Comparison of ENCODE assay signal across 10 mouse cellular contexts in the genomic region with DNA sequence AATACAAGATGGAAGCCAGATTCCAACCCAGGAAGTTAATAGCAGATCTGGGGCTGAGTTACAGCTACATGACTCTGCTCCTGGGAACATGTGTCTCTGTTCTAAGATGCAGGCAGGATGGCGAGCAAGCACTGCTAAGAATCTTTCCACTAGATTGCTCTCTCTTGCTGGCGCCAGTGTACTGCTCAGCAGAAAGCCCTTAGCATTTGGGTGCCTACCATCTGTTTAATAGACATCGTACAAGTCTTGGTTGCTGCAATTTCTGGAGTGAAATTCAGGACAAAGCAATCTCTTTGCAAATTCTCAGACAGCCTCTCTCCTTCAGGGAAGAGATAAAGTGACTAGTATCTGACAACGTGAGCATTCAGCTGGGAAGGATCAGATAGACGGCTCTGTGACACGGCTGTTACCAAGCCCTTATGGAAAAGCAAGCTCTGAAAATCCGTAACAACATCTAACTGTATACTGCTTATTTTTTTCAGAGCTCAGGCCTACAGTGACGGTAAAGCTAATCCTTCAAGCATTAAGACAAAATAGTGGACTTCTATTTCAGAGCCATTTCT. TPM values are rescaled to one million over a fixed set of nuclear protein-coding genes. Genes with fewer than 3 reads are reported as not detected.
A peak's percentile ranks its signal among the peaks of the same experiment; 100 is the strongest.
DNase-seq lines count a peak whose midpoint lies in the region; ATAC-seq lines count a peak whose summit lies in the region.
"Had no signal": no experiment of that assay in that cellular context is flagged by ENCODE, and none has a peak within 500 bp of the region (broad histone marks: within the 10 kb centered on the region; RNA-seq: fewer than 3 reads in every experiment).

No protein-coding gene starts in this region.

- no peak overlapping the region for H3K9ac ChIP-seq in forebrain, embryonic 15.5 days (replicated peaks)
- no peak overlapping the region for H3K9ac ChIP-seq in forebrain, embryonic 11.5 days (ENCODE audit: low read length)
- H3K9ac ChIP-seq in limb, embryonic 12.5 days (replicated peaks): no peak overlapping the region
- H3K9ac ChIP-seq in hindbrain, embryonic 14.5 days: no peak overlapping the region

- H3K27ac ChIP-seq in forebrain, embryonic 15.5 days (replicated peaks): peak overlapping the region; percentile 56; the same call in 1 of the 2 replicates
- H3K27ac ChIP-seq in forebrain, embryonic 11.5 days (ENCODE audit: low read depth, low read length): no peak overlapping the region
- peak overlapping the region; percentile 78 for H3K27ac ChIP-seq in limb, embryonic 12.5 days
- no peak overlapping the region for H3K27ac ChIP-seq in limb, embryonic 10.5 days
- H3K27ac ChIP-seq in hindbrain, embryonic 14.5 days: peak overlapping the region; percentile 7; the same call in 1 of the 2 replicates

- H3K9me3 ChIP-seq in forebrain, embryonic 15.5 days: no peaks in the 10 kb centered on the region
- no peaks in the 10 kb centered on the region for H3K9me3 ChIP-seq in forebrain, embryonic 11.5 days (ENCODE audit: control insufficient read depth, low read length)
- no peaks in the 10 kb centered on the region for H3K9me3 ChIP-seq in limb, embryonic 12.5 days
- no peaks in the 10 kb centered on the region for H3K9me3 ChIP-seq in limb, embryonic 10.5 days (replicated peaks)
- no peaks in the 10 kb centered on the region for H3K9me3 ChIP-seq in hindbrain, embryonic 14.5 days (ENCODE audit: control insufficient read depth, low read length)

- H3K4me2 ChIP-seq in forebrain, embryonic 15.5 days (replicated peaks): no peak overlapping the region
- H3K4me2 ChIP-seq in forebrain, embryonic 11.5 days (ENCODE audit: low read depth, low read length, severe bottlenecking): no peak overlapping the region
- 0 out of 2 replicates have a peak overlapping the region, but pooled peaks have one; percentile 6 for H3K4me2 ChIP-seq in limb, embryonic 12.5 days
- H3K4me2 ChIP-seq in hindbrain, embryonic 14.5 days (replicated peaks): peak overlapping the region; percentile 90; the same call in 1 of the 2 replicates

- ATAC-seq in forebrain, embryonic 15.5 days (replicated peaks): no peak
- ATAC-seq in forebrain, embryonic 11.5 days (replicated peaks; ENCODE audit: low FRiP score): no peak
- no peak for ATAC-seq in limb, embryonic 12.5 days (ENCODE audit: insufficient number of reproducible peaks, insufficient read depth, low FRiP score, low TSS enrichment, low read depth)
- ATAC-seq in hindbrain, embryonic 14.5 days (ENCODE audit: low FRiP score): no peak
- ATAC-seq: CD4-positive, CD25-positive, alpha-beta regulatory T cell, adult 4 months had no signal

- no peaks in the 10 kb centered on the region for H3K27me3 ChIP-seq in forebrain, embryonic 15.5 days
- H3K27me3 ChIP-seq in forebrain, embryonic 11.5 days (ENCODE audit: control insufficient read depth, insufficient read depth, low read length): no peaks in the 10 kb centered on the region
- H3K27me3 ChIP-seq in limb, embryonic 12.5 days: no peaks in the 10 kb centered on the region
- no peaks in the 10 kb centered on the region for H3K27me3 ChIP-seq in limb, embryonic 10.5 days (ENCODE audit: low read depth, poor library complexity, severe bottlenecking)
- no peaks in the 10 kb centered on the region for H3K27me3 ChIP-seq in hindbrain, embryonic 14.5 days (ENCODE audit: control insufficient read depth, insufficient read depth, low read length)

- H3K4me1 ChIP-seq in forebrain, embryonic 15.5 days: peaks cover 23% of the 10 kb centered on the region
- H3K4me1 ChIP-seq in forebrain, embryonic 11.5 days (replicated peaks; ENCODE audit: control insufficient read depth, insufficient read depth, low read length): no peaks in the 10 kb centered on the region
- peaks cover 18% of the 10 kb centered on the region for H3K4me1 ChIP-seq in limb, embryonic 12.5 days (replicated peaks)
- H3K4me1 ChIP-seq in limb, embryonic 10.5 days: peaks cover 15% of the 10 kb centered on the region
- H3K4me1 ChIP-seq in hindbrain, embryonic 14.5 days (replicated peaks; ENCODE audit: control insufficient read depth, insufficient read depth, low read length): peaks cover 25% of the 10 kb centered on the region

- WGBS in forebrain, embryonic 15.5 days: 47% methylated on average over 8 of the region's 8 CpGs
- 54% methylated on average over 8 of the region's 8 CpGs for WGBS in forebrain, embryonic 11.5 days
- whole genome bisulfite sequencing in limb, embryonic 12.5 days: 63% methylated on average over 8 of the region's 8 CpGs
- WGBS in limb, embryonic 10.5 days: 70% methylated on average over 8 of the region's 8 CpGs
- 39% methylated on average over 8 of the region's 8 CpGs for WGBS in hindbrain, embryonic 14.5 days

- no peak overlapping the region for H3K4me3 ChIP-seq in forebrain, embryonic 15.5 days
- H3K4me3 ChIP-seq in forebrain, embryonic 11.5 days (ENCODE audit: low read depth, low read length): no peak overlapping the region
- no peak overlapping the region for H3K4me3 ChIP-seq in limb, embryonic 12.5 days (replicated peaks)
- H3K4me3 ChIP-seq in limb, embryonic 10.5 days: no peak overlapping the region
- H3K4me3 ChIP-seq in hindbrain, embryonic 14.5 days (replicated peaks; ENCODE audit: low read length): no peak overlapping the region

- no peaks in the 10 kb centered on the region for H3K36me3 ChIP-seq in forebrain, embryonic 15.5 days
- no peaks in the 10 kb centered on the region for H3K36me3 ChIP-seq in forebrain, embryonic 11.5 days (ENCODE audit: control insufficient read depth, insufficient read depth, low read length)
- no peaks in the 10 kb centered on the region for H3K36me3 ChIP-seq in limb, embryonic 12.5 days
- no peaks in the 10 kb centered on the region for H3K36me3 ChIP-seq in limb, embryonic 10.5 days
- H3K36me3 ChIP-seq in hindbrain, embryonic 14.5 days (replicated peaks; ENCODE audit: control insufficient read depth, insufficient read depth): no peaks in the 10 kb centered on the region

- no peak for DNase-seq in forebrain, embryonic 11.5 days (ENCODE audit: low spot score)
- DNase-seq in limb, embryonic 10.5 days (ENCODE audit: low spot score): no peak
- DNase-seq in hindbrain, embryonic 14.5 days (ENCODE audit: low spot score): no peak
- DNase-seq in right cerebral cortex, postnatal 10 days (ENCODE audit: low spot score in 2 of 2): peak; percentile 50 to 72
- DNase-seq in spleen, postnatal 4 days (ENCODE audit: low spot score in 2 of 2): no peak
- no peak for DNase-seq in spleen, adult 12 weeks (ENCODE audit: low spot score)
- DNase-seq: adrenal gland, adult 8-10 months had no signal

RNA-seq across cellular contexts. Expression of a gene that starts 1.7 kb away (rescaled TPM):
- polyA plus RNA-seq in forebrain, embryonic 15.5 days (2015; fragmentation: Nextera tagmentation; extraction: Ambion mirVana): 65.0 and 65.5 TPM in 2 replicates
- 72.2 and 79.6 TPM in 2 replicates for polyA plus RNA-seq in forebrain, embryonic 11.5 days (2014; fragmentation: Nextera tagmentation; extraction: Ambion mirVana)
- polyA plus RNA-seq in limb, embryonic 12.5 days (2016; fragmentation: Nextera tagmentation; extraction: Ambion mirVana): 88.8 and 94.4 TPM in 2 replicates
- 74.2 and 82.0 TPM in 2 replicates for polyA plus RNA-seq in limb, embryonic 10.5 days (2016; fragmentation: Nextera tagmentation; extraction: Ambion mirVana)
- polyA plus RNA-seq in hindbrain, embryonic 14.5 days (2014; fragmentation: Nextera tagmentation; extraction: Ambion mirVana): 53.7 and 55.9 TPM in 2 replicates

Comparison
In these comparisons a context has a peak if more than half of its experiments do, and no peak if none do; other contexts are left out.
1. H3K27ac ChIP-seq: peak in forebrain, embryonic 15.5 days (single experiment), limb, embryonic 12.5 days (single experiment) and hindbrain, embryonic 14.5 days (single experiment); none in forebrain, embryonic 11.5 days (single experiment) and limb, embryonic 10.5 days (single experiment).
2. H3K4me2 ChIP-seq: peak in limb, embryonic 12.5 days (single experiment) and hindbrain, embryonic 14.5 days (single experiment); none in forebrain, embryonic 15.5 days (single experiment) and forebrain, embryonic 11.5 days (single experiment).
3. DNase-seq: peak in right cerebral cortex, postnatal 10 days (2 of 2); none in forebrain, embryonic 11.5 days (single experiment), limb, embryonic 10.5 days (single experiment), hindbrain, embryonic 14.5 days (single experiment), spleen, postnatal 4 days (0 of 2) and spleen, adult 12 weeks (single experiment).